Mouse (Mus musculus) liver, postnatal 0 days (tissue): ENCODE results near the gene Akr1b3. TPM values are rescaled to one million over a fixed set of nuclear protein-coding genes. Genes with fewer than 3 reads are reported as not detected.

Experiments
- ATAC-seq: fragments of 200-750 bp; cut with Nextera tagmentation; 2 replicates; pipeline ENCODE4 v1.8.0; 2017; ENCODE audit warnings: mild to moderate bottlenecking, moderate library complexity
- DNase-seq: peaks from one replicate; pipeline ENCODE4 v3.0.0-alpha.2; 2016
- H3K27ac ChIP-seq: fragments of 300-500 bp; sonication (generic); 2 replicates; pipeline ENCODE4 v1.5.1; 2014; ENCODE audit warnings: antibody characterized with exemption, moderate library complexity, mild to moderate bottlenecking, low read depth
- H3K27me3 ChIP-seq: fragments of 300-500 bp; sonication (generic); 2 replicates; pipeline ENCODE4 v1.6.1; 2014; ENCODE audit warnings: low read length, control low read depth, mixed read lengths; ENCODE audit not compliant: insufficient read depth
- H3K36me3 ChIP-seq: fragments of 300-500 bp; sonication (generic); replicated peaks from 2 replicates; pipeline ENCODE4 v1.6.1; 2014; ENCODE audit warnings: mild to moderate bottlenecking, control low read depth, low read length, moderate library complexity, mixed read lengths; ENCODE audit not compliant: insufficient read depth
- H3K4me1 ChIP-seq: fragments of 300-500 bp; sonication (generic); 2 replicates; pipeline ENCODE4 v1.6.1; 2014; ENCODE audit warnings: antibody characterized with exemption, mild to moderate bottlenecking, control low read depth; ENCODE audit not compliant: insufficient read depth
- H3K4me2 ChIP-seq: fragments of 300-500 bp; sonication (generic); 2 replicates; pipeline ENCODE4 v1.6.1; 2014; ENCODE audit warnings: low read depth, mild to moderate bottlenecking, low read length, moderate library complexity, mixed read lengths
- H3K4me3 ChIP-seq: fragments of 300-500 bp; sonication (generic); 2 replicates; pipeline ENCODE4 v1.5.1; 2014; ENCODE audit warnings: low read depth, low read length
- H3K9ac ChIP-seq: fragments of 300-500 bp; sonication (generic); replicated peaks from 2 replicates; pipeline ENCODE4 v1.6.1; 2014; ENCODE audit warnings: mild to moderate bottlenecking, moderate library complexity
- H3K9me3 ChIP-seq: fragments of 300-500 bp; sonication (generic); 2 replicates; pipeline ENCODE4 v1.6.1; 2016; ENCODE audit warnings: mild to moderate bottlenecking, control low read depth, low read length, mixed read lengths
- CTCF ChIP-seq: sonication (generic); IDR thresholded peaks from 2 replicates; pipeline ENCODE4 v1.5.1; 2016; ENCODE audit warnings: antibody characterized with exemption, low read depth
- EP300 ChIP-seq: IDR thresholded peaks from 2 replicates; pipeline ENCODE4 v1.6.1; 2016; ENCODE audit warnings: antibody characterized with exemption, low read depth, mild to moderate bottlenecking
- WGBS: fragments of 180-500 bp; shearing (Covaris S2); extraction: QIAGEN DNeasy Blood & Tissue Kit; methylation state at CpG from one replicate; pipeline ENCODE4 v1.1.7; 2014; ENCODE audit not compliant: insufficient replicate concordance; 5-methylcytosine and 5-hydroxymethylcytosine counted together
- polyA plus RNA-seq: library from polyadenylated mRNA; unstranded; fragments of >200 nt; fragmentation: Nextera tagmentation; extraction: Ambion mirVana; gene quantifications from 2 replicates; pipeline ENCODE4 v1.2.1, GENCODE M21; 2015

Akr1b3 gene
- polyA plus RNA-seq, 1 experiment from 2014 or later: 31.6 TPM

DNA sequence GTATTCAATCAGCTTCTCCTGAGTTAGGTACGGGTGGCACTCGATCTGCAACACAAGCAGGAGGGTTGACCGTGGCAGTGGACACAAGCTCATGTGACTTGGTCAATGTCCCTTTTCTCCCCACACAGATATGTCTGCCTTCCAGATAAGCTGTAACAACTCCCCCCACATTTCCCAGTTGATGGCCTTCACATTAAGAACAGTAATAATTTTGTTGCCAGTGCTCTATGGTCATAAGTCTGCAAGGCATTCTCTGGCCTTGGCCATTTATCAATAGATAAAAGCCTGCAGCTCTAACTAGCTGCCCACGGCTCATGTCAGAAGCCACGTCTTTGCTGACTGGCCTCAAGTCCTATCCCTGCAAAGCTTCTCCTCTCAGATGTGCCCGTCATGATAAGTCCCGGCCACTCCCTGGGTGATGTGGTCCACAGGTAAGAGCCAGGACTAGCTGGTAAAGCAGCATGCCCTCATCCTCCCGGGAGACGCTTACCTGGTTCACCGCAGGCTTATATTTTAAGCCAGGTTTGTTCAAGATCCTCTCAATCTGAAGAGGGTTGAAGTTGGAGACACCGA lies 7.2 kb downstream of the Akr1b3 start:
- ATAC-seq (no peak), DNase-seq (no peak)
- Histone ChIP-seq H3K36me3 (peaks cover 3% of the 10 kb centered on the region), H3K4me2 (no peak overlapping the region), H3K27me3 (no peaks in the 10 kb centered on the region), H3K4me1 (no peaks in the 10 kb centered on the region), H3K9ac (no peak overlapping the region), H3K4me3 (no peak overlapping the region), H3K27ac (no peak overlapping the region), H3K9me3 (no peaks in the 10 kb centered on the region)
- no peak for TF ChIP-seq EP300
- no peak for TF ChIP-seq CTCF
- WGBS: 85% methylated on average over 11 of the region's 11 CpGs

GRCm38 (mm10) chr6:34309526-34309925 lies 7.8 kb downstream of the Akr1b3 start:
- no peak for ATAC-seq
- 75% methylated on average over 6 of the region's 6 CpGs for whole genome bisulfite sequencing

DNA sequence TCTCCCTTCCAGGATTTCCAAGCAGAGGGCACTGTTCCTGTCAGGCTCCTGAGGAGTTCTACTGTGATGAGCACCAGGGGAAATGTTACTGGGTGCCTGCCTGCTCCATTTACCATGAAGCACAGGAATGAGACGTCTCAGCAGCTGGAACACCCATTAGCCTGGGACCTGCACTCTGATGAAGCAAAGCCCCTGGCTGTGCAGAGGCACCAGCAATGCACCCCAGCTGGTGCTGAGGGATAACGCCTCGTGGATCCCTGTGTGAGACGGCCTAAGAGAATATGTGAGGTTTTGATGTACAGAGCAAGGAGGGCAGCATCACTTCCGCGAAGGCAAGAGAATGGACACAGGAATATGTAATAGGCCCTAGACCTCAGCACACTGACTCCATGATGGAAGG lies 10.5 kb downstream of the Akr1b3 start:
- H3K9me3 ChIP-seq: no peaks in the 10 kb centered on the region
- 89% methylated on average over 6 of the region's 6 CpGs for WGBS
- H3K27ac ChIP-seq: no peak overlapping the region
- H3K4me1 ChIP-seq: no peaks in the 10 kb centered on the region
- no peaks in the 10 kb centered on the region for H3K27me3 ChIP-seq
- H3K9ac ChIP-seq: no peak overlapping the region
- ATAC-seq: no peak
- DNase-seq: no peak
- H3K36me3 ChIP-seq: peaks cover 3% of the 10 kb centered on the region
- H3K4me3 ChIP-seq: no peak overlapping the region
- no peak overlapping the region for H3K4me2 ChIP-seq
- no peak for TF ChIP-seq CTCF
- no peak for TF ChIP-seq EP300

More at GRCm38 (mm10) chr6:34309526-34309925, 7.8 kb downstream of the Akr1b3 start:
- H3K4me3 ChIP-seq: no peak overlapping the region
- no peak overlapping the region for H3K4me2 ChIP-seq
- H3K9me3 ChIP-seq: no peaks in the 10 kb centered on the region
- no peaks in the 10 kb centered on the region for H3K27me3 ChIP-seq
- no peak for DNase-seq
- H3K9ac ChIP-seq: no peak overlapping the region
- TF ChIP-seq EP300 (no peak), CTCF (no peak)
- no peaks in the 10 kb centered on the region for H3K4me1 ChIP-seq
- no peak overlapping the region for H3K27ac ChIP-seq
- H3K36me3 ChIP-seq: peaks cover 3% of the 10 kb centered on the region

GRCm38 (mm10) chr6:34304675-34305241 lies 12.5 kb downstream of the Akr1b3 start:
- DNase-seq (no peak), ATAC-seq (no peak)
- Histone ChIP-seq H3K4me1 (no peaks in the 10 kb centered on the region), H3K27ac (no peak overlapping the region), H3K4me2 (no peak overlapping the region), H3K27me3 (no peaks in the 10 kb centered on the region), H3K36me3 (no peaks in the 10 kb centered on the region; the same call in none of the 2 replicates), H3K9ac (no peak overlapping the region), H3K4me3 (no peak overlapping the region), H3K9me3 (no peaks in the 10 kb centered on the region)
- TF ChIP-seq CTCF (no peak), EP300 (no peak)
- 64% methylated on average over 10 of the region's 10 CpGs for WGBS

DNA sequence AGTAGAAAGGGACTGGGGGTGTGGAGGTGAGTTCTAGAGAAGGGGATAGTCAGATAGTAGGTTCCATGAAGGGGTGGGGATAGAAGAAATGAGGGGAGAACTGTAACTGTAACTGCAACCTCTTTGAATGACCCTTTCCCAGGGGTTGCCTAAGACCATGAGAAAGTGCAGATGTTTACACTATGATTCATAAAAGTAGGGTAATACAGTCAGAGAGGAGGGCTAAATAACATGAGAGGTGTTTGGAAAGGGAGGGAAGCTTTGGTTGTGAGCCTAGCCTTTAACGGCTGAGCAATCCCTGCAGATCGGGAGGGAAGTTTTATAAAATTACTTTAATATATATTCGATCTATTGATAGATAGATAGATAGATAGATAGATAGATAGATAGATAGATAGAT lies 20.2 kb downstream of the Akr1b3 start:
- WGBS: 73% methylated on average over 3 of the region's 3 CpGs

DNA sequence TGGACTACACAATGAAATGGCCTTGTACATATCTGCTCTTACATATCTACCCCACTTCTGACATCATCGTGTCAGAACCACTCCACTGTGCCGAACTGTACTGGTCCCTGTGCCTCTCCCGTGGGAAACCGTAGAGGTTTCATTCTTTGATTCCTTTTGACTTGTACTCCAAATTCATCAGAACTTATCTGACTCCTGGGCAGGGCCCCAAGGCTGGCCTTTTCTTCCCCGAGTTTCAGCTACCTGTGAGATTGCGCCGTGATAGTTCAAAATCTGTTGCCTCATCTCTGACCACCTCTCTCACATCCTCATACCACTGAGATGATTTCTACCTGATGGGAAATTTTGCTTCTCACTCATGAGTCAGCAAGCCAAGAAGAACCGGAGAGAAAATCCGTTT lies 21.8 kb downstream of the Akr1b3 start:
- WGBS: 88% methylated on average over 9 of the region's 9 CpGs
- ATAC-seq (no peak), DNase-seq (no peak)
- H3K27ac ChIP-seq: no peak overlapping the region
- no peak for TF ChIP-seq EP300
- no peak for TF ChIP-seq CTCF
- no peak overlapping the region for H3K4me3 ChIP-seq
- no peaks in the 10 kb centered on the region for H3K36me3 ChIP-seq
- H3K4me1 ChIP-seq: no peaks in the 10 kb centered on the region; the same call in 1 of the 2 replicates
- H3K27me3 ChIP-seq: no peaks in the 10 kb centered on the region
- H3K4me2 ChIP-seq: no peak overlapping the region
- H3K9ac ChIP-seq: no peak overlapping the region
- H3K9me3 ChIP-seq: no peaks in the 10 kb centered on the region

More for the DNA sequence above, 20.2 kb downstream of the Akr1b3 start:
- Histone ChIP-seq H3K4me2 (no peak overlapping the region), H3K4me1 (no peaks in the 10 kb centered on the region; the same call in 1 of the 2 replicates), H3K4me3 (no peak overlapping the region), H3K9me3 (no peaks in the 10 kb centered on the region), H3K36me3 (no peaks in the 10 kb centered on the region), H3K27ac (no peak overlapping the region), H3K27me3 (no peaks in the 10 kb centered on the region), H3K9ac (no peak overlapping the region)
- no peak for DNase-seq
- TF ChIP-seq CTCF: no peak
- no peak for TF ChIP-seq EP300
- ATAC-seq: no peak
